Mouse (Mus musculus): ENCODE measurements around the gene Angptl3.

The Angptl3 gene

GRCm38 (mm10) chr4:99030686-99031085, at the start of gene Angptl3:
Angptl3 (plus strand) TSS chr4:99030954.
- DNase-seq = no peak

- no peak for DNase-seq
These were observed 46.1 kb upstream of the Angptl3 start for GRCm38 (mm10) chr4:98984701-98985100.

GRCm38 (mm10) chr4:98993491-98993890, 37.3 kb upstream of the Angptl3 start:
- DNase-seq = no peak

GRCm38 (mm10) chr4:99005574-99005973, 25.2 kb upstream of the Angptl3 start:
- no peak for DNase-seq

- no peak for DNase-seq
These were observed 24.4 kb upstream of the Angptl3 start for GRCm38 (mm10) chr4:99006319-99006718.

GRCm38 (mm10) chr4:99011039-99011438, 19.7 kb upstream of the Angptl3 start:
- DNase-seq = no peak

- DNase-seq = no peak
These were observed 8.5 kb upstream of the Angptl3 start for GRCm38 (mm10) chr4:99022221-99022620.

GRCm38 (mm10) chr4:99028377-99028776, 2.4 kb upstream of the Angptl3 start:
- no peak for DNase-seq

- no peak for DNase-seq
These were observed 2.2 kb downstream of the Angptl3 start for GRCm38 (mm10) chr4:99032921-99033320.

- DNase-seq = no peak
These were observed 14.1 kb downstream of the Angptl3 start for GRCm38 (mm10) chr4:99044854-99045253.

GRCm38 (mm10) chr4:99046471-99046870, 15.7 kb downstream of the Angptl3 start:
- DNase-seq = no peak

GRCm38 (mm10) chr4:99048581-99048980, 17.8 kb downstream of the Angptl3 start:
- no peak for DNase-seq

GRCm38 (mm10) chr4:99064524-99064923, 33.8 kb downstream of the Angptl3 start:
- no peak for DNase-seq

- DNase-seq = no peak
These were observed 38.1 kb downstream of the Angptl3 start for GRCm38 (mm10) chr4:99068806-99069205.

- DNase-seq = no peak
These were observed 47.3 kb downstream of the Angptl3 start for GRCm38 (mm10) chr4:99078005-99078404.

- DNase-seq = no peak
These were observed 50.4 kb downstream of the Angptl3 start for GRCm38 (mm10) chr4:99081169-99081568.

- DNase-seq = no peak
These were observed 53.1 kb downstream of the Angptl3 start for GRCm38 (mm10) chr4:99083862-99084261.

- no peak for DNase-seq
These were observed 57.2 kb downstream of the Angptl3 start for GRCm38 (mm10) chr4:99087760-99088485.

- no peak for DNase-seq
These were observed 60.5 kb downstream of the Angptl3 start for GRCm38 (mm10) chr4:99091151-99091701.

GRCm38 (mm10) chr4:99091777-99092176, 61.0 kb downstream of the Angptl3 start:
- DNase-seq = no peak

All from right cerebral cortex, postnatal 4 days (tissue).